Mouse (Mus musculus) lung, adult 2 months (tissue): Measurements from ENCODE around the gene Lsamp.

ENCODE experiments used
- CTCF ChIP-seq: fragments of 200-500 bp; IDR thresholded peaks from 2 replicates; pipeline ENCODE4 v1.5.1; 2011; ENCODE audit warnings: mild to moderate bottlenecking, low read length, control low read depth; ENCODE audit not compliant: insufficient read depth
- POLR2A ChIP-seq: fragments of 200-500 bp; IDR thresholded peaks from 2 replicates; pipeline ENCODE4 v1.6.1; 2011; ENCODE audit warnings: low read depth, mild to moderate bottlenecking, control low read depth, low read length, borderline replicate concordance; ENCODE audit errors: extremely low read depth

- no peak for TF ChIP-seq CTCF
- TF ChIP-seq POLR2A = no peak
These were observed 10.7 kb downstream of the Lsamp start for GRCm38 (mm10) chr16:39994821-39995220.
